Mouse (Mus musculus) liver, adult 2 months (tissue): ENCODE measurements around the gene Erg.

Experiments used
- CTCF ChIP-seq: fragments of 200-500 bp; IDR thresholded peaks from 2 replicates; pipeline ENCODE4 v1.5.1; 2011; ENCODE audit warnings: low read depth, low read length, control low read depth
- POLR2A ChIP-seq: fragments of 200-500 bp; IDR thresholded peaks from 2 replicates; pipeline ENCODE4 v1.6.1; 2011; ENCODE audit warnings: low read length, control low read depth; ENCODE audit not compliant: insufficient read depth; ENCODE audit errors: extremely low read depth

DNA sequence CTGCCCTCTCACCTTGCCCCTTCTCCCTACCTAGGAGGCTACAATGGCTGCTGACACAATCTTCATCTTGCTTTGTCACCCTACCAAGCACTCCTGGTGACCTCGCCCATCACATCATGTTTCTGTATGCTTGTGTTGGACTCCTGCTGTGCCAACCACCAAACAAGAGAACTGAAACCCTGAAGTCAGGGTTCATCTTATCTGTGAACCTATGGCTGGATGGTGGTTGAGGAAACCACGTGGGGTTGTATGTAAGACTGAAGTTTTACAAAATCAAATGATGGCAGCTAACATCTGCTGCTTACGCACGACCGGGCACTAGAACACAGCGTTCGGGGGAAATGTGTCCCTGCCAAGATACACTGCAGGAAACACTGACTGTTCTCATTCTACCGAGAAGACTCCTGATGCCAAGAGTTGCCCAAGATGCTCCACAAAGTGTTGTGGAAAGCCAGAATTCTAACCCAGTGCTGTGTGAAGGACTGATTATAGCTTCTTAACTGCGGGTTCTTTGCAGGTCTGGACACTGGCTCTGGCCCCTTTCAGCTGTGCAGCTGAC is 201.7 kb downstream of the Erg start:
- TF ChIP-seq CTCF: no peak
- TF ChIP-seq POLR2A: no peak
